ENCODE assay signal across 14 mouse cellular contexts in genomic region chr12:52272828-52273227, GRCm38 (mm10).
"Had no signal": no experiment of that assay in that cellular context is flagged by ENCODE, and none has a peak within 500 bp of the region (broad histone marks: within the 10 kb centered on the region; RNA-seq: fewer than 3 reads in every experiment).

No protein-coding gene starts in this region.

- H3K9ac ChIP-seq: limb, embryonic 12.5 days; liver, embryonic 13.5 days; liver, postnatal 0 days; lung, embryonic 15.5 days; midbrain, embryonic 12.5 days; stomach, embryonic 15.5 days had no signal

- H3K27me3 ChIP-seq: limb, embryonic 12.5 days; liver, embryonic 13.5 days; lung, embryonic 15.5 days; megakaryocyte, embryonic 14.5 days; midbrain, embryonic 12.5 days; stomach, embryonic 15.5 days had no signal

- H3K27ac ChIP-seq: kidney, postnatal 0 days; limb, embryonic 12.5 days; liver, embryonic 13.5 days; lung, embryonic 15.5 days; macrophage; midbrain, embryonic 12.5 days; stomach, embryonic 15.5 days had no signal

- H3K36me3 ChIP-seq: limb, embryonic 12.5 days; liver, embryonic 13.5 days; lung, embryonic 15.5 days; midbrain, embryonic 12.5 days; stomach, embryonic 15.5 days had no signal

- H3K9me3 ChIP-seq: limb, embryonic 12.5 days; liver, embryonic 13.5 days; lung, embryonic 15.5 days; megakaryocyte, embryonic 14.5 days; midbrain, embryonic 12.5 days; stomach, embryonic 15.5 days had no signal

- DNase-seq: kidney, postnatal 36 days; liver; liver, embryonic 13.5 days; liver, postnatal 0 days; lung, postnatal 14 days; thymus, adult 2 months; thymus, postnatal 25 days had no signal

- ATAC-seq: liver, postnatal 0 days had no signal

- H3K4me3 ChIP-seq: limb, embryonic 12.5 days; liver, embryonic 13.5 days; lung, embryonic 15.5 days; megakaryocyte, embryonic 14.5 days; midbrain, embryonic 12.5 days; stomach, embryonic 15.5 days had no signal

- H3K4me1 ChIP-seq: limb, embryonic 12.5 days; liver, embryonic 13.5 days; lung, embryonic 15.5 days; megakaryocyte, embryonic 14.5 days; midbrain, embryonic 12.5 days; stomach, embryonic 15.5 days had no signal

- H3K4me2 ChIP-seq: limb, embryonic 12.5 days; liver, embryonic 13.5 days; lung, embryonic 15.5 days; midbrain, embryonic 12.5 days; stomach, embryonic 15.5 days had no signal
